Mouse (Mus musculus) C2C12 (cell line): ENCODE results near the gene Krt6b. TPM values are rescaled to one million over a fixed set of nuclear protein-coding genes. Genes with fewer than 3 reads are reported as not detected.

Experiments
- H3K27me3 ChIP-seq: one replicate; pipeline ENCODE4 v1.6.1; 2011; ENCODE audit not compliant: control insufficient read depth, insufficient read depth, insufficient read length
- H3K36me3 ChIP-seq: one replicate; pipeline ENCODE4 v1.6.1; 2011; ENCODE audit not compliant: control insufficient read depth, insufficient read depth
- H3K4me3 ChIP-seq: one replicate; pipeline ENCODE4 v1.5.1; 2011; ENCODE audit warnings: mild to moderate bottlenecking, control low read depth; ENCODE audit not compliant: poor library complexity, insufficient read depth, severe bottlenecking
- H3K79me2 ChIP-seq: one replicate; pipeline ENCODE4 v1.6.1; 2011; ENCODE audit not compliant: control insufficient read depth, insufficient read depth
- H3K79me3 ChIP-seq: one replicate; pipeline ENCODE4 v1.6.1; 2011; ENCODE audit warnings: low read depth, control low read depth
- H3ac ChIP-seq: one replicate; pipeline ENCODE3; 2011; ENCODE audit warnings: low read depth; ENCODE audit not compliant: control insufficient read depth, insufficient read length
- CEBPB ChIP-seq: IDR thresholded peaks from one replicate; pipeline ENCODE4 v1.6.1; 2011; ENCODE audit warnings: low read depth, mild to moderate bottlenecking, control low read depth, moderate library complexity
- CTCF ChIP-seq: IDR thresholded peaks from one replicate; pipeline ENCODE4 v1.5.1; 2011; ENCODE audit not compliant: control insufficient read depth, insufficient read depth, insufficient read length
- FOSL1 ChIP-seq: IDR thresholded peaks from one replicate; pipeline ENCODE4 v1.8.0; 2011; ENCODE audit warnings: mild to moderate bottlenecking, low read length; ENCODE audit not compliant: poor library complexity, insufficient read depth, severe bottlenecking
- MAX ChIP-seq: IDR thresholded peaks from one replicate; pipeline ENCODE4 v1.6.1; 2011; ENCODE audit warnings: mild to moderate bottlenecking, control low read depth
- MYOD1 ChIP-seq: IDR thresholded peaks from one replicate; pipeline ENCODE4 v1.6.1; 2011; ENCODE audit warnings: low read depth; ENCODE audit not compliant: control insufficient read depth, insufficient read length
- MYOG ChIP-seq: IDR thresholded peaks from one replicate; pipeline ENCODE4 v1.6.1; 2011; ENCODE audit not compliant: control insufficient read depth, insufficient read length; ENCODE audit errors: extremely low read depth
- USF1 ChIP-seq: IDR thresholded peaks from one replicate; pipeline ENCODE4 v1.6.1; 2011; ENCODE audit warnings: low read depth, mild to moderate bottlenecking, control low read depth, moderate library complexity
- polyA plus RNA-seq: library from polyadenylated mRNA; unstranded; fragments of >200 nt; fragmentation: generic; extraction: Trizol; gene quantifications from one replicate; pipeline ENCODE4 v1.2.1, GENCODE M21; 2012; ENCODE audit warnings: missing spikeins

Krt6b gene
- polyA plus RNA-seq, 1 experiment, result not detected

DNA sequence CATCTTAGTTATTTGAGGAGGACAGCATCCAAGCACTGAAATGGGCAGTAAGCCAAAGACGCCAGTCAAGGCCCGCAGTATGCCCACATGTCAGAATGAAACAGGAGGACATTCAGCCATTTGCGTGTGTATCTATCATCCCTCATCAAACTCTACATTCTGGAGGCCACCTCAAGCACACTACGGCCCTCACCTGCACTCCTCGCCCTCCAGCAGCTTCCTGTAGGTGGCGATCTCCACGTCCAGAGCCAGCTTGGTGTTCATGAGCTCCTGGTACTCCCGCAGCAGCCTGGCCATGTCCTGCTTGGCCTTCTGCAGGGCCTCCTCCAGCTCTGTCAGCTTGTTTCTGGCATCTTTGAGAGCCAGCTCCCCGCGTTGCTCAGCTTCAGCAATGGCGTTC, 28.6 kb upstream of the Krt6b start:
- Histone ChIP-seq H3K27me3 (peaks cover 25% of the 10 kb centered on the region), H3K79me3 (no peaks in the 10 kb centered on the region), H3K36me3 (no peaks in the 10 kb centered on the region), H3ac (no peak overlapping the region), H3K4me3 (no peak overlapping the region), H3K79me2 (no peaks in the 10 kb centered on the region)
- TF ChIP-seq USF1 (no peak), MYOD1 (no peak), MYOG (no peak), CEBPB (no peak), FOSL1 (no peak), MAX (no peak), CTCF (no peak)

DNA sequence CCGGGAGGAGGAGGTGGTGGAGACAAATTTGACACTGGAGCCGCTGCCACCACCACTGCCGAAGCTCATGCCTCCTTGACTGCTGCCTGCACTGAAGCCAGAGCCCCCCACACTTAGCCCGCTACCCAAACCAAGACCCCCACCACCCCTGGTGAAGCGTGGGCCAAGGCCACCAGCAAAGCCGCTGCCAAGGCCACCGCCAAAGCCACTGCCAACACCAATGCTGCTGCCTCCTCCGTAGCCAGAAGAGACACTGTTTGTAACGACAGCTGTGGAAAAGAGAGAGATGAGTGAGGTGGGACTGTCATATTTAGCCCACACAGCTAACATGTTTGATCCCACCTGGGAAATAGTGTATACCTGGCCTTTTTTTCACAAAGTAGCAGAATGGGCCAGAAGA, 27.4 kb upstream of the Krt6b start:
- Histone ChIP-seq H3ac (no peak overlapping the region), H3K79me3 (no peaks in the 10 kb centered on the region), H3K79me2 (no peaks in the 10 kb centered on the region), H3K27me3 (peaks cover 17% of the 10 kb centered on the region), H3K4me3 (no peak overlapping the region), H3K36me3 (no peaks in the 10 kb centered on the region)
- TF ChIP-seq CEBPB (no peak), USF1 (no peak), FOSL1 (no peak), MYOG (no peak), MAX (no peak), MYOD1 (no peak)

DNA sequence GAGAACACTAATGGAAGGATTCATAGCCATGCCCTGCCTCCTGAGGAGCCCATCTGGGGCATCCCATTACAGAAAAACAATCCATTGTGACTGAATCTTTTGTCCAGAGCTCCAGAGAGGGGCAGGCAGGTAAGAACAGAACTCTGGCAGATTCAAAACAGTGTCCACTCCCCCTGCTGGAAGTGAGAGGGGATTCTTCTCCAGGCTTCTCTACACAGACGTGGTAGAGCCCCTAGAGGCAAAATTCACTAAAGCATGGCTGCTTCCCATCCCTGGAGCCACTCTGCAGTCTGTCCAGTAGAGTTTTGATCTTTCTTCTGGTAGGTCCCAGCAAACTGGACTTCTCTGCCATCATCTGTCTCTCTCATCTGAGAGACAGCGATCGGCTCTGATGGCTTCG, 24.0 kb upstream of the Krt6b start:
- Histone ChIP-seq H3K27me3 (peaks cover 14% of the 10 kb centered on the region), H3K79me2 (no peaks in the 10 kb centered on the region), H3ac (no peak overlapping the region), H3K79me3 (no peaks in the 10 kb centered on the region), H3K4me3 (no peak overlapping the region), H3K36me3 (no peaks in the 10 kb centered on the region)
- TF ChIP-seq USF1, result no peak
- TF ChIP-seq MYOD1, result no peak
- TF ChIP-seq MAX, result no peak
- TF ChIP-seq FOSL1, result no peak
- no peak for TF ChIP-seq CTCF

DNA sequence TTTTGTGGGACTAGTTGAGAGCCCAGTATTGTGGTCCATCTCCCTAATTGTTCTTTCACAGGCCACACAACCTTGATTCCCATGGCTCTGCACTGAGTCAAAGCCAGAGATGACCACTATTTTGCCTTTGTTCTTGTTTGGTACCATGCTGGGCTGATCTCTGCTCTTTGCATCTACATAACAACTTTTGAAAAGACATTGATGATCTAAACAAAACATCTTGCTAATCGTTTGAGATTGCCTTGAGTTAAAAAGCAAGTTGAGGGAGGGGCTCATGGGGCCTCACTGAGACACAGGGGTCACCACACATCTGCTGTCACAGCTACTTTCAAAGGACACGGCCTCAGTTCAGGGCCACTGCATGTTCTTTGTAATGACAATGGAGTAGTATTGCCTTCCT, 22.3 kb upstream of the Krt6b start:
- no peak overlapping the region for H3K4me3 ChIP-seq
- H3K27me3 ChIP-seq, result peaks cover 18% of the 10 kb centered on the region
- no peaks in the 10 kb centered on the region for H3K36me3 ChIP-seq
- no peaks in the 10 kb centered on the region for H3K79me2 ChIP-seq
- no peak overlapping the region for H3ac ChIP-seq
- no peaks in the 10 kb centered on the region for H3K79me3 ChIP-seq
- TF ChIP-seq MYOG, result no peak
- no peak for TF ChIP-seq CTCF
- TF ChIP-seq USF1, result no peak
- no peak for TF ChIP-seq MYOD1
- TF ChIP-seq CEBPB, result no peak
- no peak for TF ChIP-seq FOSL1
- no peak for TF ChIP-seq MAX

DNA sequence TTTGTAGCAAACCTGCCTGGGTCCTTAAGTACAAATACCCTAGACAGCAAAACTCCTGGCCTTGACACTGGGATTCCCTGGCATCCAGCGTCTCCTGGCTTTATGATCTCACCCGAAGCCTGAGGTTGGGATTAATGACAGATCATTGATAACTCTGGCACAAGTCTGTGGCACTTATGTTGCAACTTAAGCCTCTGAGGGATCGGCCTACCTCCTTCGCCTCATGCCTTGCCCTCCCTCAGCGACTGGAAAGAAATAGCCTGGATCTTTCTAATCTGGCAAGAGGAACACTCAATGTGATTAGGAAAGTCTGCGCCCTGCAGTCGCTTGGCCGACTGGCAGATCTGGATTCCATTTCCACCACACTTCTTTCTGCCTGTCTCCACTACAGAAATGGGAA, 19.8 kb upstream of the Krt6b start:
- Histone ChIP-seq H3K79me2 (no peaks in the 10 kb centered on the region), H3K36me3 (no peaks in the 10 kb centered on the region), H3K27me3 (peaks cover 19% of the 10 kb centered on the region), H3ac (no peak overlapping the region), H3K4me3 (no peak overlapping the region), H3K79me3 (no peaks in the 10 kb centered on the region)
- no peak for TF ChIP-seq USF1
- no peak for TF ChIP-seq FOSL1
- TF ChIP-seq MYOG, result no peak
- no peak for TF ChIP-seq CTCF
- no peak for TF ChIP-seq CEBPB

DNA sequence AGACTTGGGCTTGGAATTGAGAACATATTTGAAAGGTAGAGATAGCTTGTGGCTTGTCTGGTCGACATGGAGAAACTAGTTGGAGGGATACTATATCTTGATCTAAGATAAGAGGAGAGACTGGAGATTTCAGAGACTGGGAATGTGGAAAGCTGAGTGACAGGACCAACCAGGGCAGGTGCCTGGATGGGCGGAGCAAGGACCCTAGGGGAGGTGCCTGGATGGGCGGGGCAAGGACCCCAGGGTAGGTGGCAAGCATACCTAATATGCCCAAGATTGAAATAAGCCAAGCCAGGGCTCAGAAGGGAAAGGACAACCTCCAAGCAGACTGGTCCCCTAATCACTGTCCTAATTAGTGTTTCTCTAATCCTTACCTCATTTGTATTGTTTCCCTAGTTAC, 19.1 kb upstream of the Krt6b start:
- no peak overlapping the region for H3ac ChIP-seq
- H3K79me3 ChIP-seq, result no peaks in the 10 kb centered on the region
- no peaks in the 10 kb centered on the region for H3K36me3 ChIP-seq
- H3K27me3 ChIP-seq, result peaks cover 17% of the 10 kb centered on the region
- no peak overlapping the region for H3K4me3 ChIP-seq
- no peak for TF ChIP-seq FOSL1
- no peak for TF ChIP-seq MYOD1
- no peaks in the 10 kb centered on the region for H3K79me2 ChIP-seq
